Mouse (Mus musculus) heart, embryonic 12.5 days (tissue): Measurements from ENCODE around the gene Ikbip. TPM values are rescaled to one million over a fixed set of nuclear protein-coding genes. Genes with fewer than 3 reads are reported as not detected.

Source experiments
- ATAC-seq: fragments of 200-750 bp; cut with Nextera tagmentation; 2 replicates; pipeline ENCODE4 v1.8.0; 2017; ENCODE audit warnings: moderate TSS enrichment, moderate library complexity; ENCODE audit not compliant: insufficient number of reproducible peaks, low FRiP score
- H3K27ac ChIP-seq: fragments of 300-500 bp; sonication (generic); 2 replicates; pipeline ENCODE4 v1.5.1; 2016; ENCODE audit warnings: mild to moderate bottlenecking, moderate library complexity; ENCODE audit not compliant: poor library complexity, severe bottlenecking
- H3K27me3 ChIP-seq: fragments of 300-500 bp; sonication (generic); replicated peaks from 2 replicates; pipeline ENCODE4 v1.6.1; 2016; ENCODE audit warnings: mild to moderate bottlenecking, moderate library complexity
- H3K36me3 ChIP-seq: fragments of 300-500 bp; sonication (generic); 2 replicates; pipeline ENCODE4 v1.6.1; 2016; ENCODE audit warnings: mild to moderate bottlenecking, moderate library complexity
- H3K4me1 ChIP-seq: fragments of 300-500 bp; sonication (generic); replicated peaks from 2 replicates; pipeline ENCODE4 v1.6.1; 2016; ENCODE audit warnings: mild to moderate bottlenecking
- H3K4me2 ChIP-seq: fragments of 300-500 bp; sonication (generic); 2 replicates; pipeline ENCODE4 v1.6.1; 2016; ENCODE audit warnings: mild to moderate bottlenecking, moderate library complexity
- H3K4me3 ChIP-seq: fragments of 300-500 bp; sonication (generic); 2 replicates; pipeline ENCODE4 v1.5.1; 2016; ENCODE audit warnings: mild to moderate bottlenecking
- H3K9ac ChIP-seq: fragments of 300-500 bp; sonication (generic); 2 replicates; pipeline ENCODE4 v1.6.1; 2016; ENCODE audit warnings: mild to moderate bottlenecking, moderate library complexity
- H3K9me3 ChIP-seq: fragments of 300-500 bp; sonication (generic); replicated peaks from 2 replicates; pipeline ENCODE4 v1.6.1; 2016; ENCODE audit warnings: mild to moderate bottlenecking, moderate library complexity
- WGBS: fragments of 180-500 bp; shearing (Covaris S2); methylation state at CpG from one replicate; pipeline ENCODE4 v1.1.7; 2016; 5-methylcytosine and 5-hydroxymethylcytosine counted together
- polyA plus RNA-seq: library from polyadenylated mRNA; unstranded; fragments of >200 nt; fragmentation: Nextera tagmentation; extraction: Ambion mirVana; gene quantifications from 2 replicates; pipeline ENCODE4 v1.2.1, GENCODE M21; 2016

Gene Ikbip
- polyA plus RNA-seq, 1 experiment from 2014 or later = 46.7 TPM

GRCm38 (mm10) chr10:91122646-91123045, 39.9 kb downstream of the Ikbip start:
- no peaks in the 10 kb centered on the region for H3K27me3 ChIP-seq
- H3K4me1 ChIP-seq = peaks cover 27% of the 10 kb centered on the region
- no peaks in the 10 kb centered on the region for H3K9me3 ChIP-seq
- 13% methylated on average over 6 of the region's 6 CpGs for WGBS
- H3K36me3 ChIP-seq = peaks cover 41% of the 10 kb centered on the region
- peak overlapping the region; percentile 100 for H3K9ac ChIP-seq
- peak overlapping the region; percentile 74 for H3K4me2 ChIP-seq
- H3K4me3 ChIP-seq = peak overlapping the region; percentile 100
- peak overlapping the region; percentile 98 for H3K27ac ChIP-seq
- no peak for ATAC-seq

DNA sequence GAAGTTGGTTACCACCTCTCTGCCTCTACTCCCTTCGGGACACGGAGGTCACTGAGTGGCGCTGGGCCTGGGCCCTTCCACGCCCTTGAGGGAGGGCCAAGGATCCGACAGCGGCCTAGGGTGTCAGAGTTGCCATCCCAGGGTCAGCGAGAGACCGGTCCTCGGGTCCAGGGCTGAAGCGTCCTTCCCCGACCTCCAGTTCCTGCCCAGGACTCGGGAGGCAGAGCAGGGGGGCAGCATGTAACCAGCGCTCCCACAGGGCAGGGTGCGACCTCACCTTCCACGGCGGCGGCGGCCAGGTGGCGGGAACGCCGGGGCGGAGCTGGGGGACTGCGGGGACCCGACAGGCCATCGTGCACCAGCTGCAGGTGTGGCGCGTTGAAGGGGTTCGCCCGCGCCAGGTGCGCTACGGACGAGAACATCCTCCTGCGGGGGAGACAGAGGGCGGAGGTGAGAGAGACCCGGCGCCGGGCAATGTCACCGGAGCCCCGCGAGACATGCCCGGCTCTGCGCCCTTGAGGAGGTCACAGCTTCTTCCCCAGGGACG, 40.6 kb downstream of the Ikbip start:
- Histone ChIP-seq H3K4me2 (peak overlapping the region; percentile 74), H3K9ac (peak overlapping the region; percentile 100), H3K4me3 (peak overlapping the region; percentile 100), H3K9me3 (no peaks in the 10 kb centered on the region), H3K27ac (peak overlapping the region; percentile 98), H3K27me3 (no peaks in the 10 kb centered on the region), H3K4me1 (peaks cover 27% of the 10 kb centered on the region), H3K36me3 (peaks cover 34% of the 10 kb centered on the region)
- ATAC-seq = peak; percentile 59
- WGBS = under 1% methylated on average over 44 of the region's 44 CpGs

- H3K27ac ChIP-seq = peak within 1 kb of the TSS; percentile 98
- WGBS = 10% methylated on average over 59 of the region's 59 CpGs
- peak within 1 kb of the TSS; percentile 74 for H3K4me2 ChIP-seq
- H3K9ac ChIP-seq = peak within 1 kb of the TSS; percentile 100
- peak; percentile 100 for ATAC-seq
- H3K4me1 ChIP-seq = peaks cover 27% of the 10 kb centered on the region
- H3K4me3 ChIP-seq = peak within 1 kb of the TSS; percentile 100
- H3K36me3 ChIP-seq = peaks cover 26% of the 10 kb centered on the region
- no peaks in the 10 kb centered on the region for H3K9me3 ChIP-seq
- H3K27me3 ChIP-seq = no peaks in the 10 kb centered on the region
Measured at GRCm38 (mm10) chr10:91123828-91124822, 41.4 kb downstream of the Ikbip start, which contains the start of gene Slc25a3. TSS of gene Slc25a3 (minus strand) at chr10:91124059.

DNA sequence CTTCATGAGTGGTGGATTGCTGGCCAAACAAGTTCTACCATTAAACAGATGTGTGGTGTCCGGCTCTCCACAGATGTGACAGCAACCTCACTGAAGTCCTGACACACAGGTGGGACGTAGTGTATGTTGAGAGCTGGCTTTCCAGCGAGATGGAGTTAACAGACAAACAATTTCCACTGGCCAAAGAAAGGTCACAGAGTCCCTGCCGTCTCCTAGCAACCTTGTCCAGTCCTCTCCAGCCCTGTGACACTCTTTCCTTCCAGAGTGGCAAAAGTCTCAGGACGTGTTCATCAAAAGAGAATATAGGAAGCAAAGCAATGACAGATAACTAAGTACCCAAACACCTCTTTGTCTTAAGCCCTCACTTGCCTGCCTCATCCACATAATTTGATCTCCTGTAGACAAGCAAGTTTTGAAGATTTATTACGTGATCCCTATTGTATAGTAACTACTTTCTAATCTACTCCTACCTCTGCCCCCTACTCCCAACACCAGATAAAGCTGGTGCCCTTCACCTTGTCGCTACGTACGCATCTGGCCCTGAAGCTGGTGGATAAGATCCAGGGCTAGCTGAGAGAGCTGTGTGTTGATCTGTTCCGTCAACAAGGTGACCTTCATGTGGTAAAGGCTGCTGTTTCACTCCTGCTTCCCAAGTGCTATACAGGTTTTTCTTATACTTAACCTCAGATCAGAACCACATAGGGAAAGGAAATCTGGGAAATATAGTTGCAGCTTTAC, 44.0 kb downstream of the Ikbip start:
- H3K4me2 ChIP-seq = no peak overlapping the region
- H3K36me3 ChIP-seq = peaks cover 3% of the 10 kb centered on the region
- H3K4me1 ChIP-seq = peaks cover 18% of the 10 kb centered on the region
- no peak overlapping the region for H3K4me3 ChIP-seq
- H3K27ac ChIP-seq = peak overlapping the region; percentile 86
- no peaks in the 10 kb centered on the region for H3K9me3 ChIP-seq
- WGBS = 32% methylated on average over 10 of the region's 10 CpGs
- no peak for ATAC-seq
- no peaks in the 10 kb centered on the region for H3K27me3 ChIP-seq
- no peak overlapping the region for H3K9ac ChIP-seq

GRCm38 (mm10) chr10:91127395-91127794, 44.7 kb downstream of the Ikbip start:
- Histone ChIP-seq H3K4me2 (no peak overlapping the region), H3K4me1 (peaks cover 14% of the 10 kb centered on the region; the same call in 1 of the 2 replicates), H3K9ac (no peak overlapping the region), H3K36me3 (no peaks in the 10 kb centered on the region), H3K27me3 (no peaks in the 10 kb centered on the region), H3K9me3 (no peaks in the 10 kb centered on the region), H3K4me3 (no peak overlapping the region), H3K27ac (peak overlapping the region; percentile 86)
- 37% methylated on average over 2 of the region's 2 CpGs for WGBS
- no peak for ATAC-seq

GRCm38 (mm10) chr10:91128551-91129160, 45.9 kb downstream of the Ikbip start:
- 78% methylated on average over 1 of the region's 1 CpGs for WGBS
- no peaks in the 10 kb centered on the region for H3K36me3 ChIP-seq
- H3K4me3 ChIP-seq = no peak overlapping the region
- H3K27ac ChIP-seq = no peak overlapping the region
- ATAC-seq = no peak
- no peaks in the 10 kb centered on the region for H3K27me3 ChIP-seq
- H3K9me3 ChIP-seq = no peaks in the 10 kb centered on the region
- no peak overlapping the region for H3K4me2 ChIP-seq
- peaks cover 10% of the 10 kb centered on the region; the same call in 1 of the 2 replicates for H3K4me1 ChIP-seq
- no peak overlapping the region for H3K9ac ChIP-seq

GRCm38 (mm10) chr10:91130792-91131191, 48.1 kb downstream of the Ikbip start:
- Histone ChIP-seq H3K9me3 (no peaks in the 10 kb centered on the region), H3K27me3 (no peaks in the 10 kb centered on the region), H3K4me2 (no peak overlapping the region), H3K36me3 (no peaks in the 10 kb centered on the region), H3K9ac (no peak overlapping the region), H3K27ac (no peak overlapping the region), H3K4me3 (no peak overlapping the region), H3K4me1 (0 out of 2 replicates have a peak, but pooled peaks cover 10% of the 10 kb centered on the region)
- 87% methylated on average over 3 of the region's 3 CpGs for WGBS
- no peak for ATAC-seq

GRCm38 (mm10) chr10:91131565-91131964, 48.8 kb downstream of the Ikbip start:
- H3K4me3 ChIP-seq = no peak overlapping the region
- 0 out of 2 replicates have a peak, but pooled peaks cover 9% of the 10 kb centered on the region for H3K4me1 ChIP-seq
- no peak overlapping the region for H3K27ac ChIP-seq
- H3K9me3 ChIP-seq = no peaks in the 10 kb centered on the region
- no peaks in the 10 kb centered on the region for H3K27me3 ChIP-seq
- 91% methylated on average over 1 of the region's 1 CpGs for WGBS
- no peak for ATAC-seq
- no peak overlapping the region for H3K4me2 ChIP-seq
- no peak overlapping the region for H3K9ac ChIP-seq
- H3K36me3 ChIP-seq = no peaks in the 10 kb centered on the region

DNA sequence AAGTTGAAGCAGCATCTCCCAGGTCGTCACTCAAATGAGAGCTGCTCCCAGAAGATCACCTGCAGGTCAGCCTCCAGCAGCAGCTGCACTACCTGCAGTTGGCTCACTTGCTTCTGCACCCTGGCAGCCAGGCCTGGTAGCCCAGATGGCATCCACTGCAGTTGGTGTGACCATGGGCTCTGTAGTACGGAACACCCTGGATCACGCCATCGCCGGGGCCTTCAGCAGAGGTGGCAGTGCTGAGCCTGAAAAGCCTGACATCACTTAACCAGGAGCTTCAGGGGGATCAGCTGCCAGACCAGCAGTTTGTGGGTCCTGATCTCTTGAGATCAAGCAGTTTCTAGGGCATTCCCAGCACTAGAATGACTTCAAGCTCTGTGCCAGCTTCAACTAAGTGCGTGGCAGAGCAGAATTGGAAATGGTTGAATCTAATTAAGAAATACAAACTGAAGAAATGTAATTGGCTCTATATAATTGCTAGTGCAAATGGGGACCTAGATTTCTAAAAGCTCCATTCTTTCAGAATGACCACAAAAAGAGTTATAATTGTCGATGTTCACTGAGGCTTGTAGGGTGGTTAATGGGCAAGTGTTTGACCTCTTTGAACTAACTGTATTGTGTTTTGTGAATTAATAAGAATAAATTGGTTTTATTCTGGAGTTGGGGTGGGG, 52.7 kb downstream of the Ikbip start:
- Histone ChIP-seq H3K4me1 (peaks cover 14% of the 10 kb centered on the region), H3K36me3 (no peaks in the 10 kb centered on the region), H3K27ac (no peak overlapping the region), H3K4me3 (no peak overlapping the region), H3K27me3 (no peaks in the 10 kb centered on the region), H3K9ac (no peak overlapping the region), H3K4me2 (no peak overlapping the region), H3K9me3 (no peaks in the 10 kb centered on the region)
- no peak for ATAC-seq
- 92% methylated on average over 7 of the region's 7 CpGs for WGBS

GRCm38 (mm10) chr10:91137400-91137799, 54.7 kb downstream of the Ikbip start:
- 76% methylated on average over 9 of the region's 9 CpGs for WGBS
- no peak for ATAC-seq
- Histone ChIP-seq H3K4me1 (peaks cover 14% of the 10 kb centered on the region), H3K9ac (no peak overlapping the region), H3K4me2 (no peak overlapping the region), H3K4me3 (no peak overlapping the region), H3K36me3 (no peaks in the 10 kb centered on the region), H3K27me3 (no peaks in the 10 kb centered on the region), H3K9me3 (no peaks in the 10 kb centered on the region), H3K27ac (no peak overlapping the region)
